Mouse (Mus musculus): Measurements from ENCODE around the gene Fbxl15.

The Fbxl15 gene

DNA sequence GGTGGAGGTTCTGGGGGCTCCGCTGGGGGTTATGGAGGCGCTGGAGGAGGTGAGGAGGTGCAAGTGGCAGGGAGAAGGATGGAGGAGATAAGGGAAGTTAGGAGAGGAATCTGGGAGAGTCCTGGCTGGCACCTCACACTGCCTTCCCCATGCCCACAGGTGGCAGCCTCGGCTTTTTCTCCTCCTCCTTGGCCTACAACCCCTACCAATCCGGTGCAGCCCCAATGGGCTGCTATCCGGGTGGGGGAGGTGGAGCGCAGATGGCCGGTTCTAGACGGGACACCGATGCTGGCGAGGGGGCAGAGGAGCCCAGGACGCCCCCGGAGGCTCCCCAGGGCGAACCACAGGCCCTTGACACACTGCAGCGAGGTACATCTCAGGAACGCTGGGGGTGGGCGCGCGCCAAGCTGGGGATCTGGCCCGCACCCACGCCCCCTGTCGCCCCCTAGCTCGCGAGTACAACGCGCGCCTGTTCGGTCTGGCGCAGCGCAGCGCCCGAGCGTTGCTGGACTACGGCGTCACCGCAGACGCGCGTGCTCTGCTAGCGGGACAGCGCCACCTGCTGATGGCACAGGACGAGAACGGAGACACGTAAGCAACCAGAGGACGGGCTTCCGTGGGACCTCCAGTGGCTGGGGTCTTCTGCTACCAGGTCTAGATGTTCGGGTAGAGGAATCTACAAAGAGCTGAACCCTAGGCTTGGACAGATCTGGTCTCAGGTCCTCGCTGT, 19.1 kb upstream of the Fbxl15 start:
- in situ Hi-C loops (cut with MboI) = no loop called here

GRCm38 (mm10) chr19:46309651-46310305, 18.2 kb upstream of the Fbxl15 start:
- in situ Hi-C loops (cut with MboI) = no loop called here

DNA sequence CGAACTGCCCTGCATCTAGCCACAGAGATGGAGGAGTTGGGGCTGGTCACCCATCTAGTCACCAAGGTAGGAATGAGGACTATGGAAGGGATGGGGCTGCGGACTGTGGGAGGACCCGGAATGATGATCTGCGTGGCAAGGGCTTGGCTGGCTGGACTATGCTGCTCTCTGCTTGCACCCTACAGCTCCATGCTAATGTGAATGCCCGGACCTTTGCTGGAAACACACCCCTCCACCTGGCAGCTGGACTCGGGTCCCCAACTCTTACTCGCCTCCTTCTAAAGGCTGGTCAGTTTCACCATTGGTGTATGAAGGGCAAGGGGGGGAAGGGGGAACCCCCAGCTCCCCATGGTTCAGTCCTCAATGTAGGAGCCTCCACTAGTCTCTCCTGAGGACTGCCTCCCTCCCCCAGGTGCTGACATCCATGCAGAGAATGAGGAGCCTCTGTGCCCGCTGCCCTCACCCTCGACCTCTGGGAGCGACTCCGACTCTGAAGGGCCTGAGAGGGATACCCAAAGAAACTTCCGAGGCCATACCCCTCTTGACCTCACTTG, 17.6 kb upstream of the Fbxl15 start:
- in situ Hi-C loops (cut with MboI) = no loop called here

GRCm38 (mm10) chr19:46311341-46311740, 16.6 kb upstream of the Fbxl15 start:
- in situ Hi-C loops (cut with MboI) = no loop called here

- in situ Hi-C loops (cut with MboI) = no loop called here
Measured at GRCm38 (mm10) chr19:46312566-46312965, 15.4 kb upstream of the Fbxl15 start.

- in situ Hi-C loops (cut with MboI) = no loop called here
Measured at GRCm38 (mm10) chr19:46313116-46313515, 14.9 kb upstream of the Fbxl15 start.

GRCm38 (mm10) chr19:46313591-46313990, 14.4 kb upstream of the Fbxl15 start:
- in situ Hi-C loops (cut with MboI) = no loop called here

GRCm38 (mm10) chr19:46314151-46314601, 13.8 kb upstream of the Fbxl15 start:
- in situ Hi-C loops (cut with MboI) = no loop called here

DNA sequence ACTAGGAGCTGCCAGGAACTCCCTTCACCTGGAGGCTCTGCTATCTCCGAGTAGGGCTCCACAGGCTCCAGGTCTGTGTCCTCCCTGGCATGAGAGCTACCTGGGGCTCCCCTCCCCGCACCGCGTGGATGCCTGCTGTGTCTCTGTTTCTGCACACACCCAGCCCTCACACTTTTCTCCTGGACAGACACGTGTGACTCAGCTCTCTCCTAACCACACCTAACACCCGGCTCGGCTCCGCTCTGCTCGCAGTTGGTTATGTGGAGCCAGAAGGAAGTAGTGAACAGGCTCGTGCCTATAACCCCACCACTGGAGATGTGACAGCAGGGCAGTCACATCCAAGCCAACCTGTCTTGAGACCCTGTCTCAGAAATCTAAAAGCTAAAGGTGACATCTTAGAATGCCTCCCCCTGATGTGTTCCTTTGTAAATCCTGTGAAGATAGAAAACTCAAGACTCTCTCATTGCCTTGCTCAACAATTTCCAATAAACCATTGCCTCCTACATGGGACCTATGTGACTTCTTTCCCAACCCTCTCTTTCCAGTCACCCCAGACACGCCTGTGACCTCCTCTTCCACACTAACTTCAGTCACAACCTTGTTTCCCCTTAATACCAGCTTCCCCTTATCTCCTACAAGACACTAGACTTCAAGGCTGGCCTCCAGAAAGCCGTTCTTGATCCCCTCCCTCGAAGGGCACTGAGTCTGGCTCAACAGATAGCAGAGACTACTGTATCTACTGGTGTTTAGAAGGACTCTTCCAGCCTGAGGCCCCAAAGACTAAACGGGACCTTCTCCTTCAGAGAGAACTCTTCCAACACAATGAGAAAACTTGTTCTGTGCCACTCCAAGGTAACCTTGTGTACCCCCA, 12.9 kb upstream of the Fbxl15 start:
- in situ Hi-C loops (cut with MboI) = no loop called here

- in situ Hi-C loops (cut with MboI) = no loop called here
Measured at GRCm38 (mm10) chr19:46315752-46316610, 12.0 kb upstream of the Fbxl15 start.

DNA sequence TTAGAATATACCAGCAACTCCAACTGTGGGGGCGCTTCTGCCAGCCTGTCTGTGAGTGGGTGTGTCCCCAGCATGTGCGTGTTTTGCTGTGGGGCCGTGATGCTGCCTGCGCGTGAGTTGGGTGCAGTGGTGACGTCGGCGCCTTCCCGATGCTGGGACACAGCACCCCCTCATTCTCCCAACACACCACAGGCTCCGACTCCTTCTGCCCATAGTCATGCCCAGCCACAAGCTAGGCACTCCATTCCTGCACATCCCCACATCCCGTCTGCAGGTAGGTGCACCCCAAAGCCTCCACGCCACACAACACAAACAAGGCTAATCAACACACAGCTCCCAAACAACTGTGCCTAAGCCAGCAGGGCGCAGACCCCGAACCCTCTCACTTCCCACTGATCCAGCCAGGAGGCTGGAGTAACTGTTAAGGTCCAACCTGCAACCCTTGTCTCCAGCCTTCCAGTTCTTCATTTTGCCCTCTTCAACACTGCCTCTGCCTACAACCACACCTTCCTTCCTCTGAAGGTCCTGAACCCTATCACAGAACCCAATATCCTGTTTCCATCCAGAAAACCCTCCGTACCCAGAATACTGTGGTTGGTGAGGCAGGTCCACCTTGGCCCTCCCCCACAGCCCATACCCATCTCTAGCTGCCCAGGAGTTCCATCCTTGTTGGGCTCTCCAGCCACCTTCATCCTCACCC, 11.0 kb upstream of the Fbxl15 start:
- in situ Hi-C loops (cut with MboI) = no loop called here

- in situ Hi-C loops (cut with MboI) = no loop called here
Measured at GRCm38 (mm10) chr19:46317546-46317885, 10.5 kb upstream of the Fbxl15 start.

DNA sequence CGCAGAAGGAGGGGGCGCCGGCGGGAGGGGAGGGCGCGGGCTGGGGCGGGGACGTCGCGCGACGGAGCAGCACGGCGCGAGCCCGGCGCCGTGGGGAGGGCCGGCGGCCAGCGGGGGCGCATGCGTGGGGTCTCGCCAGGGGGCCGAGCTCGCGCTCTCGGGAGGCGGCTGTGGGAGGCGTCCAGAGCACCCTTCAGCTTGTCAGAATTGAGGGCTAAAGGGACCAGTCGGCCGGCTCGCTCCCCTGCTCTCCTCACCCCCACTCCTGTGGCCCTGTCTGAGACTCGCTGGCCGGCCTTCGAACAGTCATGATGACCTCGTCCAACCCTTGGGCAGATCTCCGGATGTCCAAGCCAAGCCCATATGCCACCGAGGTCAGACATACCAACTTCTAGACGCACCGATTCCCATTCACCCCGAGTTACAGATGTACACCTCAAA, 9.9 kb upstream of the Fbxl15 start:
- in situ Hi-C loops (cut with MboI) = no loop called here

DNA sequence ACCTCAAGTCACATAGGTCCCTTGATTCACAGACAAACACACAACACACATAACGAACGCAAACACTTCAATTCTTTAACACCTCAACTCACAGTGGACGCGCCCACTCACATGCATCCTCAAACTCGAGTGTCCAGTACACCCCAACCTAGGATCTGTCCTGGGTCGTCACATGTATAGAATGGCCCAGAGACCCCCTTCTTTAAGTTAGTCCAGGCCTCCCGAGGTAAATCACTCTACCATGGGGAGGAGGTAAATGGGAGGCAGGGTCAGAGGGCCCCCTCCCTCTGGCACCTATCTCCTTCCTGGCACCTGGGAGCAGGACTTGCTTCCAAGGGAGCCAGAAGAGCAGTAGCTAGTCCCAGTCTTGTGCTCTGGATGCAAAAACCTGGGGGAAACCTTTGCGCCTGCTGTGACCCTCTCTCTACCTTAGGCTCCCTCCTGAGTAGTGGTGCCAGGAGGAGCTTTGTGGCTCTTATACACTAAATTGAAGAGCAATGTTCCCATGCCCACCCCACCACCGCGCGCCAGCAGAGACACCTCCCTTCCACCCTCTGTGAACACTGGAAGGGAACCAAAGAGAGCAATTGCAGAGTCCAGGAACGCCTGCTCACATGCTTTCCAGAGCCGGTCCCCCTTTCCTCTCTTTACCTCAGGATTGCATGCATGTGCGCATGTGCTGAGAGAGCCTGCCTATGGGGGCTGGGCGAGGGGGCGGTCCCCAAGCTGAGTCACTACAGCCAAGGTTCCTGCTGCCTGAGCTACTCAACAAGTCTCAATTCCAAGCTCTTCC, 9.2 kb upstream of the Fbxl15 start:
- in situ Hi-C loops (cut with MboI) = no loop called here

DNA sequence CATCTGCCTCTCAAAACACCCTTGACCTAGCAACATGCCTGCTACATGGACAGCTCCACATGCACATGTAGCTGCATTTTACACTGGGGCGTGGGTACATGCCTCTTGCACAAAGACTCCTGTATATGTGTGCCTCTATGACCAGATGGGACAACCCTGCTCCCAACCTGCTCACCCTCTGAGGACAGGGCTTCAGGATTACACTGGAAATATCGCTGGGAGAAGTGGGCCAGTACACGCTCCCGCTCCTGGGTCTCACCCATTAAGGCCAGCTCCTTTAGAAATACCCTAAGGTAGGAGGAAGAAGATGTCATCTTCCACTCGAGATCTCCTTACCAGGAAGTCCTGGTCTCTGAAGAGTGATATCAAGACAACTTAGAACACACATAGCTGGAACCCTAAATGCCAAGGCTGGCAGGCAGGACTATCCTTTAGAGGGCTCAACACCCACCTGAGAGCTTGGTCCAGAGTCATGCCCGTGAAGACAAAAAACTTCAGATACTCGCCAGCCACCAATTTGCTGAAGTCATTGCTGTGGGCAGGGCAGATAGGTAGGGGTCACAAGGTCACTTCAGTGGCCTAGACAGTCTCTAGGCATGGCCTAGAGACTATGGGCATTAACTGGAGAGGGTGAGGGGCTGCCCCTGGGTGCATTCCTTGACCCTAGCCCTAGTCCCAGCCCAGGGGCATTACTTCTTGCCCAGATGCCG, 7.8 kb upstream of the Fbxl15 start:
- in situ Hi-C loops (cut with MboI) = no loop called here

DNA sequence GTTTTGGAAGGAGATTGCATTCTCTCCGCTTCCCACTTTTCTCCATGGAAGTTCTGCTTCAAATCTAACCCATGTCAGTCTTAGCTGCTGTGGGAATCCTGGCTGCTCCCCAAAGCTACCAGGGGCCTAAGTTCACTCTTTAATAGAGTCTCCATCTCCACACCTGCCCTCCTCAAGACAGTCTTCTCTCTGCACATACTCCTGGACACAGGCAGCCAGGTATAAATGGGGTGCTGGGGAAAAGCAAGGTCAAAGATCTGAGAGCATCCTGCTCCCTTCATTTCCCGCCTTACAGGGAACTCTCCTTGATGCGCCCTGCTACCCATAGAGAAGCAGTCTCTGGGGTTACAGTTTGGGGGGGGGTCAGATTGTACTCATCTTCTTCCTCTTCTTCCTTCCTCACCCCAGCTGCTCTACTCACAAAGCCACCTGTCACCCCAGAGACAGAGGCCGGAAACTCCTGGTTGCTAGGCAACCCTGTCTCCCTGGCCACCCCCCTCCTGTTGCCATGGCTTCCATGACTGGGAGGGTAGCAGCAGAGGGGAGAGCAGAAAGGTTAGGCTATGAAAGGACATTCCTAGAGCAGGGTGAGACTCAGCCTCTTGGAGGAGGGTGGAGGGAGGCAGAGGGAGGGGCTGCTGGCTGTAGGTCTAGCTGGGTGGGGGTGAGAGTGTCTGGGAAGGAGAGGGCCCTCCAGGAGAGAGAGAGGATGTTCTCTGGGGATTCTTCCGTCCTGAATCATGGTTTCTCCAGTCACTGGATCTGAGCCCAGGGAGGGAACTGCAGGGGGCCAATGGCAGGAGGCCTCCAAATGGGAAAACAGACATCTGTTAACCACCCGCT, 6.7 kb upstream of the Fbxl15 start:
- in situ Hi-C loops (cut with MboI) = no loop called here

GRCm38 (mm10) chr19:46322144-46322995, 5.6 kb upstream of the Fbxl15 start:
- in situ Hi-C loops (cut with MboI) = no loop called here
